Mouse (Mus musculus) layer of hippocampus, postnatal 36 days (tissue): ENCODE data around the gene Gm14085. TPM values are rescaled to one million over a fixed set of nuclear protein-coding genes. Genes with fewer than 3 reads are reported as not detected.
A peak's percentile ranks its signal among the peaks of the same experiment; 100 is the strongest.
"Not testable (repeated sequence)": the region's sequence is repeated elsewhere in the genome, so short reads cannot be mapped to it uniquely, and the experiment has no call there.

Experiments used
- DNase-seq, 2 experiments: peaks; one replicate each; pipeline ENCODE4 v3.0.0; 2022
- total RNA-seq, 2 experiments: library from RNA; stranded (reverse); gene quantifications; 2 replicates each; pipeline ENCODE4 v1.2.3; 2021

Gene Gm14085
- total RNA-seq, result not detected

GRCm38 (mm10) chr2:122484641-122485040 is at the start of gene Gm14085:
TSS of gene Gm14085 (plus strand) at chr2:122484941.
- DNase-seq, result no peak

GRCm38 (mm10) chr2:122438706-122439482 is 45.8 kb upstream of the Gm14085 start:
- not testable (repeated sequence) for DNase-seq

GRCm38 (mm10) chr2:122440521-122440920 is 44.2 kb upstream of the Gm14085 start:
- not testable (repeated sequence) for DNase-seq

GRCm38 (mm10) chr2:122441000-122441933 is 43.5 kb upstream of the Gm14085 start:
- DNase-seq, result no peak

GRCm38 (mm10) chr2:122450351-122450750 is 34.4 kb upstream of the Gm14085 start:
- no peak for DNase-seq

GRCm38 (mm10) chr2:122452426-122452825 is 32.3 kb upstream of the Gm14085 start:
- DNase-seq, result no peak

GRCm38 (mm10) chr2:122466901-122467300 is 17.8 kb upstream of the Gm14085 start:
- peak in 1 of 2 experiments; percentile 2 for DNase-seq

GRCm38 (mm10) chr2:122467351-122468013 is 17.3 kb upstream of the Gm14085 start:
- DNase-seq, result peak; percentile 83 to 87

- DNase-seq, result no peak
These were observed 15.5 kb upstream of the Gm14085 start for GRCm38 (mm10) chr2:122469221-122469620.

GRCm38 (mm10) chr2:122476585-122476984 is 8.2 kb upstream of the Gm14085 start:
- no peak for DNase-seq

GRCm38 (mm10) chr2:122483787-122484186 is 954 bp upstream of the Gm14085 start:
- not testable (repeated sequence) for DNase-seq

GRCm38 (mm10) chr2:122485654-122486053 is 913 bp downstream of the Gm14085 start:
- not testable (repeated sequence) for DNase-seq

- DNase-seq, result not testable (repeated sequence)
These were observed 1.4 kb downstream of the Gm14085 start for GRCm38 (mm10) chr2:122486122-122486521.

- no peak for DNase-seq
These were observed 1.9 kb downstream of the Gm14085 start for GRCm38 (mm10) chr2:122486674-122487073.

GRCm38 (mm10) chr2:122529696-122530095 is 45.0 kb downstream of the Gm14085 start:
- not testable (repeated sequence) for DNase-seq

- DNase-seq, result peak in 1 of 2 experiments; percentile 11
These were observed 46.5 kb downstream of the Gm14085 start for GRCm38 (mm10) chr2:122531290-122531689.

- DNase-seq, result no peak
These were observed 47.0 kb downstream of the Gm14085 start for GRCm38 (mm10) chr2:122531726-122532125.

- DNase-seq, result no peak
These were observed 47.5 kb downstream of the Gm14085 start for GRCm38 (mm10) chr2:122532136-122532801.

- DNase-seq, result no peak
These were observed 48.1 kb downstream of the Gm14085 start for GRCm38 (mm10) chr2:122532802-122533186.

- DNase-seq, result peak; percentile 36 to 52
These were observed 48.6 kb downstream of the Gm14085 start for GRCm38 (mm10) chr2:122533378-122533777.

GRCm38 (mm10) chr2:122534671-122535070 is 49.9 kb downstream of the Gm14085 start:
- no peak for DNase-seq

- peak; percentile 50 for DNase-seq
These were observed 73.6 kb downstream of the Gm14085 start for GRCm38 (mm10) chr2:122558317-122558716.
